Mouse (Mus musculus) hindbrain, embryonic 16.5 days (tissue): ENCODE measurements at regions not wholly inside any gene's neighbourhood (a gene's known extent, or its start where the extent isn't known, plus 50 kb on each side); places are given as distances from the start of the nearest gene placed in this dataset.

Source experiments
- ATAC-seq: fragments of 200-750 bp; cut with Nextera tagmentation; 2 replicates; pipeline ENCODE4 v1.8.0; 2017; ENCODE audit warnings: moderate TSS enrichment, moderate library complexity
- H3K27ac ChIP-seq: fragments of 300-500 bp; sonication (generic); 2 replicates; pipeline ENCODE4 v1.5.1; 2014; ENCODE audit warnings: low read depth, mild to moderate bottlenecking, control low read depth, low read length, moderate library complexity
- H3K27me3 ChIP-seq: fragments of 300-500 bp; sonication (generic); replicated peaks from 2 replicates; pipeline ENCODE4 v1.6.1; 2014; ENCODE audit warnings: low read length; ENCODE audit not compliant: control insufficient read depth, insufficient read depth
- H3K36me3 ChIP-seq: fragments of 300-500 bp; sonication (generic); 2 replicates; pipeline ENCODE4 v1.6.1; 2014; ENCODE audit warnings: mild to moderate bottlenecking, low read length, moderate library complexity, mixed read lengths; ENCODE audit not compliant: control insufficient read depth, insufficient read depth
- H3K4me1 ChIP-seq: fragments of 300-500 bp; sonication (generic); 2 replicates; pipeline ENCODE4 v1.6.1; 2014; ENCODE audit warnings: low read depth, low read length; ENCODE audit not compliant: control insufficient read depth, insufficient read depth
- H3K4me2 ChIP-seq: fragments of 300-500 bp; sonication (generic); 2 replicates; pipeline ENCODE4 v1.6.1; 2014; ENCODE audit warnings: mild to moderate bottlenecking, low read length, control low read depth, moderate library complexity
- H3K4me3 ChIP-seq: fragments of 300-500 bp; sonication (generic); 2 replicates; pipeline ENCODE4 v1.5.1; 2014; ENCODE audit warnings: mild to moderate bottlenecking, low read length, control low read depth, moderate library complexity
- H3K9ac ChIP-seq: fragments of 300-500 bp; sonication (generic); 2 replicates; pipeline ENCODE4 v1.6.1; 2014; ENCODE audit warnings: low read depth, mild to moderate bottlenecking, control low read depth, low read length, moderate library complexity
- H3K9me3 ChIP-seq: fragments of 300-500 bp; sonication (generic); 2 replicates; pipeline ENCODE4 v1.6.1; 2014; ENCODE audit warnings: mild to moderate bottlenecking, low read length, moderate library complexity; ENCODE audit not compliant: control insufficient read depth
- WGBS: fragments of 180-500 bp; shearing (Covaris S2); extraction: QIAGEN DNeasy Blood & Tissue Kit; methylation state at CpG from one replicate; pipeline ENCODE4 v1.1.7; 2014; 5-methylcytosine and 5-hydroxymethylcytosine counted together

GRCm38 (mm10) chr7:133234326-133234725, 110.2 kb upstream of the Ctbp2 start:
- Histone ChIP-seq H3K4me1 (peaks cover 4% of the 10 kb centered on the region; the same call in 1 of the 2 replicates), H3K36me3 (no peaks in the 10 kb centered on the region), H3K9ac (no peak overlapping the region), H3K4me3 (no peak overlapping the region), H3K9me3 (no peaks in the 10 kb centered on the region), H3K27me3 (no peaks in the 10 kb centered on the region), H3K27ac (no peak overlapping the region), H3K4me2 (no peak overlapping the region)
- 71% methylated on average over 5 of the region's 5 CpGs for WGBS
- ATAC-seq = no peak

- peaks cover 4% of the 10 kb centered on the region; the same call in 1 of the 2 replicates for H3K4me1 ChIP-seq
- H3K27me3 ChIP-seq = no peaks in the 10 kb centered on the region
- ATAC-seq = no peak
- H3K27ac ChIP-seq = no peak overlapping the region
- H3K36me3 ChIP-seq = no peaks in the 10 kb centered on the region
- no peak overlapping the region for H3K9ac ChIP-seq
- no peak overlapping the region for H3K4me3 ChIP-seq
- no peak overlapping the region for H3K4me2 ChIP-seq
- H3K9me3 ChIP-seq = no peaks in the 10 kb centered on the region
- 61% methylated on average over 10 of the region's 10 CpGs for WGBS
These were observed 108.8 kb upstream of the Ctbp2 start for GRCm38 (mm10) chr7:133232889-133233441.

GRCm38 (mm10) chr7:133230806-133231205, 106.7 kb upstream of the Ctbp2 start:
- Histone ChIP-seq H3K27ac (no peak overlapping the region), H3K36me3 (no peaks in the 10 kb centered on the region), H3K4me3 (no peak overlapping the region), H3K27me3 (no peaks in the 10 kb centered on the region), H3K9me3 (no peaks in the 10 kb centered on the region), H3K4me1 (peaks cover 4% of the 10 kb centered on the region; the same call in 1 of the 2 replicates), H3K4me2 (no peak overlapping the region), H3K9ac (no peak overlapping the region)
- 68% methylated on average over 3 of the region's 3 CpGs for WGBS
- no peak for ATAC-seq

- WGBS = 54% methylated on average over 19 of the region's 19 CpGs
- H3K4me3 ChIP-seq = no peak overlapping the region
- H3K36me3 ChIP-seq = no peaks in the 10 kb centered on the region
- no peaks in the 10 kb centered on the region for H3K27me3 ChIP-seq
- H3K4me2 ChIP-seq = no peak overlapping the region; the same call in 1 of the 2 replicates
- no peaks in the 10 kb centered on the region; the same call in 1 of the 2 replicates for H3K4me1 ChIP-seq
- H3K27ac ChIP-seq = no peak overlapping the region
- no peak overlapping the region for H3K9ac ChIP-seq
- ATAC-seq = no peak
- H3K9me3 ChIP-seq = no peaks in the 10 kb centered on the region
These were observed 99.9 kb upstream of the Ctbp2 start for GRCm38 (mm10) chr7:133223948-133224652.

GRCm38 (mm10) chr7:133212328-133212727, 88.2 kb upstream of the Ctbp2 start:
- Histone ChIP-seq H3K9me3 (no peaks in the 10 kb centered on the region), H3K9ac (no peak overlapping the region), H3K27ac (no peak overlapping the region), H3K4me2 (no peak overlapping the region), H3K36me3 (no peaks in the 10 kb centered on the region), H3K4me1 (no peaks in the 10 kb centered on the region), H3K4me3 (no peak overlapping the region), H3K27me3 (no peaks in the 10 kb centered on the region)
- ATAC-seq = no peak
- WGBS = 50% methylated on average over 4 of the region's 4 CpGs

- ATAC-seq = no peak
- H3K4me2 ChIP-seq = no peak overlapping the region
- WGBS = 15% methylated on average over 7 of the region's 7 CpGs
These were observed 81.5 kb upstream of the Ctbp2 start for GRCm38 (mm10) chr7:133205704-133206103.

GRCm38 (mm10) chr7:133204485-133204884, 80.3 kb upstream of the Ctbp2 start:
- no peaks in the 10 kb centered on the region for H3K27me3 ChIP-seq
- no peaks in the 10 kb centered on the region for H3K9me3 ChIP-seq
- H3K4me1 ChIP-seq = peaks cover 2% of the 10 kb centered on the region; the same call in 1 of the 2 replicates
- ATAC-seq = no peak
- 36% methylated on average over 1 of the region's 1 CpGs for WGBS
- H3K9ac ChIP-seq = no peak overlapping the region
- no peak overlapping the region for H3K27ac ChIP-seq
- H3K36me3 ChIP-seq = no peaks in the 10 kb centered on the region
- H3K4me3 ChIP-seq = no peak overlapping the region
- no peak overlapping the region for H3K4me2 ChIP-seq

More at GRCm38 (mm10) chr7:133205704-133206103, 81.5 kb upstream of the Ctbp2 start:
- Histone ChIP-seq H3K9me3 (no peaks in the 10 kb centered on the region), H3K27me3 (no peaks in the 10 kb centered on the region), H3K27ac (no peak overlapping the region), H3K9ac (no peak overlapping the region), H3K36me3 (no peaks in the 10 kb centered on the region), H3K4me1 (peaks cover 2% of the 10 kb centered on the region; the same call in 1 of the 2 replicates), H3K4me3 (no peak overlapping the region)

- no peaks in the 10 kb centered on the region for H3K36me3 ChIP-seq
- peaks cover 4% of the 10 kb centered on the region; the same call in 1 of the 2 replicates for H3K4me1 ChIP-seq
- no peak for ATAC-seq
- no peak overlapping the region for H3K27ac ChIP-seq
- no peak overlapping the region for H3K9ac ChIP-seq
- no peak overlapping the region for H3K4me2 ChIP-seq
- H3K4me3 ChIP-seq = no peak overlapping the region
- no peaks in the 10 kb centered on the region for H3K27me3 ChIP-seq
- 72% methylated on average over 7 of the region's 7 CpGs for WGBS
- H3K9me3 ChIP-seq = no peaks in the 10 kb centered on the region
These were observed 79.8 kb upstream of the Ctbp2 start for GRCm38 (mm10) chr7:133203933-133204332.

GRCm38 (mm10) chr7:133202092-133202880, 78.1 kb upstream of the Ctbp2 start:
- Histone ChIP-seq H3K4me3 (no peak overlapping the region), H3K4me2 (no peak overlapping the region), H3K36me3 (no peaks in the 10 kb centered on the region), H3K27ac (no peak overlapping the region), H3K4me1 (peaks cover 4% of the 10 kb centered on the region; the same call in 1 of the 2 replicates), H3K9me3 (no peaks in the 10 kb centered on the region), H3K9ac (no peak overlapping the region), H3K27me3 (no peaks in the 10 kb centered on the region)
- WGBS = 78% methylated on average over 13 of the region's 13 CpGs
- no peak for ATAC-seq
